Mouse (Mus musculus) E14TG2a.4 (cell line): ENCODE data around the gene Ciita.

Experiments
- H3K27me3 ChIP-seq: 2 replicates; pipeline ENCODE4 v1.6.1; 2014; ENCODE audit warnings: low read length, control low read depth; ENCODE audit not compliant: insufficient read depth
- H3K36me3 ChIP-seq: 2 replicates; pipeline ENCODE4 v1.6.1; 2014; ENCODE audit warnings: low read length, control low read depth; ENCODE audit not compliant: insufficient read depth
- H3K4me1 ChIP-seq: replicated peaks from 2 replicates; pipeline ENCODE4 v1.6.1; 2014; ENCODE audit warnings: low read depth, low read length, control low read depth
- H3K4me3 ChIP-seq: replicated peaks from 2 replicates; pipeline ENCODE4 v1.5.1; 2014; ENCODE audit warnings: mild to moderate bottlenecking, low read length
- H3K9me3 ChIP-seq: 2 replicates; pipeline ENCODE4 v1.6.1; 2014; ENCODE audit warnings: low read length, control low read depth
- CTCF ChIP-seq: conservative IDR thresholded peaks from 2 replicates; pipeline ENCODE4 v1.5.1; 2014; ENCODE audit warnings: low read length
- NANOG ChIP-seq: IDR thresholded peaks from 2 replicates; pipeline ENCODE4 v1.6.1; 2014; ENCODE audit warnings: borderline replicate concordance, low read length, mixed read lengths
- POU5F1 ChIP-seq: IDR thresholded peaks from 2 replicates; pipeline ENCODE4 v1.6.1; 2014; ENCODE audit warnings: low read length, borderline replicate concordance

Gene Ciita

DNA sequence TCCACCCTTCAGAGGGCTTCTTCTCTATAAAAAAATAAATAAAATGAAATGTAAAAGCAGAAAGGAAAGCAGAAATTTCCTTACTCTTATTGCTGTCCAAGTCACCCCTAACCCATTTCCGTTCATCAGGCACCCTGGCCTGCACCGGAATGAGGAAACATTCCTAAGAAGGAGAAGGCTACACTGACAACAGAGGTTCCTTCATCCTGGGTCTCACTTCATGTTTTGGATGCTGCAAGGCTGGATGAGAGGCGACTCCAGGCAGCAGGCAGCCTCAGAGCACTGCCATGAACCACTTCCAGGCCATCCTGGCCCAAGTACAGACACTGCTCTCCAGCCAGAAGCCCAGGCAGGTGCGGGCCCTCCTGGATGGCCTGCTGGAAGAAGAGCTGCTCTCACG lies at the start of gene Ciita:
Gene Ciita, plus strand, starts transcription at position 203 of the 400 bp plus-strand sequence.
- Histone ChIP-seq H3K4me3 (no peak within 1 kb of the TSS), H3K9me3 (no peaks in the 10 kb centered on the region), H3K27me3 (peaks cover 28% of the 10 kb centered on the region), H3K4me1 (peaks cover 4% of the 10 kb centered on the region; the same call in 1 of the 2 replicates), H3K36me3 (no peaks in the 10 kb centered on the region)
- TF ChIP-seq NANOG (no peak), POU5F1 (no peak), CTCF (no peak)

- H3K4me3 ChIP-seq = no peak overlapping the region
- TF ChIP-seq NANOG = no peak
- TF ChIP-seq CTCF = no peak
- TF ChIP-seq POU5F1 = no peak
- H3K27me3 ChIP-seq = peaks cover 23% of the 10 kb centered on the region; the same call in 1 of the 2 replicates
- H3K4me1 ChIP-seq = no peaks in the 10 kb centered on the region
- no peaks in the 10 kb centered on the region for H3K36me3 ChIP-seq
- H3K9me3 ChIP-seq = no peaks in the 10 kb centered on the region
Observed at GRCm38 (mm10) chr16:10431911-10432310, 47.9 kb upstream of the Ciita start.

GRCm38 (mm10) chr16:10432387-10432786 lies 47.5 kb upstream of the Ciita start:
- TF ChIP-seq NANOG (no peak), POU5F1 (no peak), CTCF (no peak)
- H3K4me1 ChIP-seq = no peaks in the 10 kb centered on the region
- peaks cover 23% of the 10 kb centered on the region; the same call in 1 of the 2 replicates for H3K27me3 ChIP-seq
- no peaks in the 10 kb centered on the region for H3K36me3 ChIP-seq
- no peaks in the 10 kb centered on the region for H3K9me3 ChIP-seq
- H3K4me3 ChIP-seq = no peak overlapping the region

DNA sequence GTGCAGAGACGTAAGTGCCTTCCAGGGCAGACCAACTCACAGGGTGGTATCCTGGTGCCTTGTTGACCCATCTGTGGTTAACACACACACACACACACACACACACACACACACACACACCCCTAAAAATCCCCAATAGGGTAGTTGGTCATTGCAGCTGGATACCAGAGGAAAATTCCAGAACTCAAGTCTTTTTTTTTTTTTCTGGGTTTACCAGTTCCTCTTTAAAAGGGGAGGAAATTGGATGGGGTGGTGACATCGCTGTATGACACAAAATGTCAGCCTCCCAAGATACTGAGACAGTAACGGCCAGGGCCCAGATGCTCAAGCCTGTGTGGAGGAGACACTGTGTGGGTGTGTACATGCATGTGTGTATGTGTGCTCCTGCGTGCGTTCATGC lies 46.5 kb upstream of the Ciita start:
- H3K9me3 ChIP-seq = no peaks in the 10 kb centered on the region
- H3K4me1 ChIP-seq = no peaks in the 10 kb centered on the region
- H3K27me3 ChIP-seq = peaks cover 23% of the 10 kb centered on the region; the same call in 1 of the 2 replicates
- TF ChIP-seq NANOG (no peak), CTCF (no peak), POU5F1 (no peak)
- H3K36me3 ChIP-seq = no peaks in the 10 kb centered on the region
- H3K4me3 ChIP-seq = no peak overlapping the region

GRCm38 (mm10) chr16:10436166-10436565 lies 43.7 kb upstream of the Ciita start:
- Histone ChIP-seq H3K9me3 (no peaks in the 10 kb centered on the region), H3K27me3 (peaks cover 7% of the 10 kb centered on the region; the same call in 1 of the 2 replicates), H3K4me3 (no peak overlapping the region), H3K4me1 (0 out of 2 replicates have a peak, but pooled peaks cover 6% of the 10 kb centered on the region), H3K36me3 (no peaks in the 10 kb centered on the region)
- TF ChIP-seq NANOG (no peak), POU5F1 (no peak), CTCF (no peak)

DNA sequence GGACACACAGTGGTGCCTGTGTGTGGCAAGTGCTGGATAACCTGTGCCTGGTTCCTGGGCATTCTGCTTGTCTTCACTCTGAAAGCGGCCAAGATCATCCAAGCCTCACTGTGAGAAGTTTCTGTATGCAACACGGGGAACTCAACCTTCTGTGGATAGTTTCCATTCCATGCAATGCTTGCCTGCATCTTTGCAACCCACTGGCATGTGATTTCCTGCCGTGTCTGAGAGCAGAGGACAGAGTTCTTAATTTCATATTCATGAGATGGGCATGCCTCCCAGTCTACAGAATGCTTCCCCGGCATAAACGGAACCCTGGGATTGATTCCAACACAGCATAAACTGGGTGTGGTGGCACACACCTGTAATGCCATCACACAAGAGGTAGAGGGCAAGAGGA lies 41.8 kb upstream of the Ciita start:
- Histone ChIP-seq H3K4me3 (no peak overlapping the region), H3K27me3 (no peaks in the 10 kb centered on the region), H3K36me3 (no peaks in the 10 kb centered on the region), H3K4me1 (0 out of 2 replicates have a peak, but pooled peaks cover 6% of the 10 kb centered on the region), H3K9me3 (no peaks in the 10 kb centered on the region)
- TF ChIP-seq CTCF = no peak
- TF ChIP-seq POU5F1 = no peak
- no peak for TF ChIP-seq NANOG

- no peaks in the 10 kb centered on the region for H3K27me3 ChIP-seq
- H3K36me3 ChIP-seq = no peaks in the 10 kb centered on the region
- H3K4me3 ChIP-seq = no peak overlapping the region
- TF ChIP-seq CTCF = no peak
- TF ChIP-seq NANOG = no peak
- TF ChIP-seq POU5F1 = no peak
- H3K4me1 ChIP-seq = peaks cover 14% of the 10 kb centered on the region
- H3K9me3 ChIP-seq = no peaks in the 10 kb centered on the region
Observed at GRCm38 (mm10) chr16:10441328-10441727, 38.5 kb upstream of the Ciita start.

DNA sequence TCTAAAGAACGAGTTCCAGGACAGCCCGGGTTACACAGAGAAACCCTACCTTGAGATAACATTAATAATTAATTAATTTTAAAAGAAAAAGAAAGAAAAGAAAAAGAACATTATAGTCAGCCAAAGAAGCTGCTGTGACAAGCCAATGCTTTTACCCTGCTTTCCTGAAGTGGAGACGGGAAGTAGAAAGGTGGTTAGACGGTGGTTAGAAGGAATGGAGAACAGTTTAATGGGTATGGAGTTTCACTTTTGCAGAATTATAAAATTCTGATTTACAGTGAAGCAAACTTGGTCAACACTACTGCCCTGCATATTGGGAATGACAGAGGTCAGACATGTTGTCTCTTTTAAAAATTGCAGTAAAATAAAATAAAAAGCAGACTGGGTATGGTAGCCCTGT lies 38.1 kb upstream of the Ciita start:
- TF ChIP-seq POU5F1 (no peak), NANOG (no peak), CTCF (no peak)
- Histone ChIP-seq H3K27me3 (no peaks in the 10 kb centered on the region), H3K4me1 (peaks cover 19% of the 10 kb centered on the region), H3K36me3 (no peaks in the 10 kb centered on the region), H3K9me3 (no peaks in the 10 kb centered on the region), H3K4me3 (no peak overlapping the region)

DNA sequence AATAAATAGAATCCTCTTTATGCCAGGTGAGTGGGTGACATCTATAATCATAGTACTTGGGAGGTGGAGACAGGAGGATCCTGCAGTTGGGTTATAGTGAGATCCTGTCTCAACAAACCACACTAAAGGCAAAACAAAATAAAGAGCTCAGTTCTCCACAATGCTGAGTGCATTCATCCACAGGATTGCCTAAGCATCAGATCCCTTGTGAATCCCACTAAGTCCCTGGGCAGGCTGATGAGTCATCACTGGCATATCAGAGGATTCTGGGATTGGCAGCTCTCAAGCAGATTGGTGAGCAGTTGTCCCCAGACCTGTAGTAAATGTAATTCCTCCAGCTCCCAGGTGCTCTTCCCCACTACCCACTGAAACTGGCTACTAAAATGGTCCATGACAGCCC lies 36.1 kb upstream of the Ciita start:
- no peaks in the 10 kb centered on the region for H3K9me3 ChIP-seq
- H3K36me3 ChIP-seq = no peaks in the 10 kb centered on the region
- peaks cover 32% of the 10 kb centered on the region for H3K4me1 ChIP-seq
- H3K4me3 ChIP-seq = no peak overlapping the region
- H3K27me3 ChIP-seq = no peaks in the 10 kb centered on the region
- TF ChIP-seq NANOG (no peak), POU5F1 (no peak), CTCF (no peak)
